Mouse (Mus musculus) E14TG2a.4 (cell line): ENCODE data around the gene Slc5a11.

Source experiments
- H3K27me3 ChIP-seq: 2 replicates; pipeline ENCODE4 v1.6.1; 2014; ENCODE audit warnings: low read length, control low read depth; ENCODE audit not compliant: insufficient read depth
- H3K36me3 ChIP-seq: 2 replicates; pipeline ENCODE4 v1.6.1; 2014; ENCODE audit warnings: low read length, control low read depth; ENCODE audit not compliant: insufficient read depth
- H3K4me1 ChIP-seq: replicated peaks from 2 replicates; pipeline ENCODE4 v1.6.1; 2014; ENCODE audit warnings: low read depth, low read length, control low read depth
- H3K4me3 ChIP-seq: replicated peaks from 2 replicates; pipeline ENCODE4 v1.5.1; 2014; ENCODE audit warnings: mild to moderate bottlenecking, low read length
- H3K9me3 ChIP-seq: 2 replicates; pipeline ENCODE4 v1.6.1; 2014; ENCODE audit warnings: low read length, control low read depth
- CTCF ChIP-seq: conservative IDR thresholded peaks from 2 replicates; pipeline ENCODE4 v1.5.1; 2014; ENCODE audit warnings: low read length
- NANOG ChIP-seq: IDR thresholded peaks from 2 replicates; pipeline ENCODE4 v1.6.1; 2014; ENCODE audit warnings: borderline replicate concordance, low read length, mixed read lengths
- POU5F1 ChIP-seq: IDR thresholded peaks from 2 replicates; pipeline ENCODE4 v1.6.1; 2014; ENCODE audit warnings: low read length, borderline replicate concordance

Gene Slc5a11

GRCm38 (mm10) chr7:123244833-123245232, 30.3 kb downstream of the Slc5a11 start:
- H3K36me3 ChIP-seq = peaks cover 55% of the 10 kb centered on the region
- no peaks in the 10 kb centered on the region for H3K9me3 ChIP-seq
- H3K27me3 ChIP-seq = no peaks in the 10 kb centered on the region
- peaks cover 33% of the 10 kb centered on the region for H3K4me1 ChIP-seq
- no peak for TF ChIP-seq CTCF
- no peak for TF ChIP-seq NANOG
- no peak for TF ChIP-seq POU5F1
- no peak overlapping the region for H3K4me3 ChIP-seq

- Histone ChIP-seq H3K27me3 (no peaks in the 10 kb centered on the region), H3K9me3 (no peaks in the 10 kb centered on the region), H3K4me3 (no peak overlapping the region), H3K36me3 (peaks cover 44% of the 10 kb centered on the region), H3K4me1 (peaks cover 35% of the 10 kb centered on the region)
- TF ChIP-seq CTCF (no peak), NANOG (no peak)
Measured at GRCm38 (mm10) chr7:123246504-123247084, 32.0 kb downstream of the Slc5a11 start.

- Histone ChIP-seq H3K4me1 (peaks cover 38% of the 10 kb centered on the region), H3K9me3 (no peaks in the 10 kb centered on the region), H3K36me3 (peaks cover 45% of the 10 kb centered on the region), H3K27me3 (no peaks in the 10 kb centered on the region), H3K4me3 (no peak overlapping the region)
- TF ChIP-seq CTCF (no peak), NANOG (no peak), POU5F1 (no peak)
Measured at GRCm38 (mm10) chr7:123248166-123248565, 33.6 kb downstream of the Slc5a11 start.

- H3K4me3 ChIP-seq = no peak overlapping the region
- TF ChIP-seq POU5F1 (no peak), CTCF (no peak), NANOG (no peak)
- peaks cover 42% of the 10 kb centered on the region for H3K4me1 ChIP-seq
- H3K36me3 ChIP-seq = peaks cover 30% of the 10 kb centered on the region
- H3K9me3 ChIP-seq = no peaks in the 10 kb centered on the region
- no peaks in the 10 kb centered on the region for H3K27me3 ChIP-seq
Measured at GRCm38 (mm10) chr7:123251343-123251742, 36.8 kb downstream of the Slc5a11 start.

- Histone ChIP-seq H3K27me3 (no peaks in the 10 kb centered on the region), H3K4me1 (peaks cover 30% of the 10 kb centered on the region), H3K9me3 (no peaks in the 10 kb centered on the region), H3K4me3 (no peak overlapping the region), H3K36me3 (peaks cover 41% of the 10 kb centered on the region)
- no peak for TF ChIP-seq CTCF
- TF ChIP-seq POU5F1 = no peak
- TF ChIP-seq NANOG = no peak
Measured at GRCm38 (mm10) chr7:123253396-123253795, 38.8 kb downstream of the Slc5a11 start.

- H3K9me3 ChIP-seq = no peaks in the 10 kb centered on the region
- H3K4me1 ChIP-seq = peaks cover 28% of the 10 kb centered on the region
- no peaks in the 10 kb centered on the region for H3K27me3 ChIP-seq
- H3K36me3 ChIP-seq = peaks cover 40% of the 10 kb centered on the region
- no peak overlapping the region for H3K4me3 ChIP-seq
- no peak for TF ChIP-seq POU5F1
- no peak for TF ChIP-seq NANOG
- no peak for TF ChIP-seq CTCF
Measured at GRCm38 (mm10) chr7:123254196-123254970, 39.8 kb downstream of the Slc5a11 start.

- H3K4me1 ChIP-seq = peaks cover 4% of the 10 kb centered on the region; the same call in 1 of the 2 replicates
- TF ChIP-seq NANOG = no peak
- TF ChIP-seq CTCF = no peak
- TF ChIP-seq POU5F1 = no peak
- no peaks in the 10 kb centered on the region for H3K27me3 ChIP-seq
- H3K9me3 ChIP-seq = no peaks in the 10 kb centered on the region
- H3K4me3 ChIP-seq = no peak overlapping the region
- H3K36me3 ChIP-seq = peaks cover 52% of the 10 kb centered on the region
Measured at GRCm38 (mm10) chr7:123258103-123258502, 43.5 kb downstream of the Slc5a11 start.

- no peak overlapping the region for H3K4me3 ChIP-seq
- no peaks in the 10 kb centered on the region for H3K27me3 ChIP-seq
- TF ChIP-seq CTCF = no peak
- H3K4me1 ChIP-seq = peaks cover 34% of the 10 kb centered on the region
- no peaks in the 10 kb centered on the region for H3K9me3 ChIP-seq
- peaks cover 49% of the 10 kb centered on the region for H3K36me3 ChIP-seq
Measured at GRCm38 (mm10) chr7:123273056-123273455, 58.5 kb downstream of the Slc5a11 start.

GRCm38 (mm10) chr7:123276568-123276967, 62.0 kb downstream of the Slc5a11 start:
- TF ChIP-seq POU5F1 (no peak), NANOG (no peak), CTCF (no peak)
- H3K4me1 ChIP-seq = peaks cover 34% of the 10 kb centered on the region
- no peaks in the 10 kb centered on the region for H3K9me3 ChIP-seq
- H3K4me3 ChIP-seq = no peak overlapping the region
- H3K27me3 ChIP-seq = no peaks in the 10 kb centered on the region
- H3K36me3 ChIP-seq = peaks cover 54% of the 10 kb centered on the region
